Mouse (Mus musculus) urinary bladder, postnatal 10 days (tissue): ENCODE measurements around the gene Grap.
"Not testable (repeated sequence)": the region's sequence is repeated elsewhere in the genome, so short reads cannot be mapped to it uniquely, and the experiment has no call there.

Source experiments
- DNase-seq: peaks from one replicate; pipeline ENCODE4 v3.0.0; 2022; ENCODE audit warnings: low spot score

Gene Grap

DNA sequence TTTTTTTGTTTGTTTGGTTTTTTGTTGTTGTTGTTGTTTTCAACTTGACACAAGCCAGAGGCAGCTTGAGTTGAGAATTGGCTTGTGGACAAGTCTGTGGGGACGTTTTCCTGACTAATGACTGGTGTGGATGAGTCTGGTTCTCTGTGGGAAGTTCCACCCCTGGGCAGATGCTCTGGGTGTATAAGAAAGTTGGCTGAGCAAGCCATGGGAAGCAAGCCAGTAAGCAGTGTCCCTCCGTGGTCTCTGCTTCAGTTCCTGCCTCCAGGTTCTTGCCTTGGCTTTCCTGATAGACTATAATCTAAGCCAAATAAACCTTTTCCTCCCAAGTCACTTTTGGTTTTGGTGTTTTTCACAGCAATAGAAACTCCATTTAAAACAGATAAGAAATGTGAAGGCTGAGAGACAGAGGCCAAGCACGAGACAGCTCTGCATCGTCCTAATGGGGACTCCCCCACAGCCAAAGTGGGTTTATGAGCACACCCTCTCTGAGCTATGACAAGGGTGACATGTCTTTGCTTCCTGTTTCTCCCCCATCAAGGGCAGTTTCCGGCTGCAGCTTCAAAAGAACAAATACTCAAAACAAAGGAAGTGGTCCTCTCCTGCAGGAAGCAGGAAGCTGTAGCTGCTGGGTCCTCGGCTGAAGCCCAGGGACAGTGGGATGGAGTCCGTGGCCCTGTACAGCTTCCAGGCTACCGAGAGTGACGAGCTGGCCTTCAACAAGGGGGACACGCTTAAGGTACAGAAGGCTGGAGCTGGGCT lies at the start of gene Grap:
TSS of gene Grap (plus strand) at position 580 of the 762 bp plus-strand sequence.
- DNase-seq = no peak

DNA sequence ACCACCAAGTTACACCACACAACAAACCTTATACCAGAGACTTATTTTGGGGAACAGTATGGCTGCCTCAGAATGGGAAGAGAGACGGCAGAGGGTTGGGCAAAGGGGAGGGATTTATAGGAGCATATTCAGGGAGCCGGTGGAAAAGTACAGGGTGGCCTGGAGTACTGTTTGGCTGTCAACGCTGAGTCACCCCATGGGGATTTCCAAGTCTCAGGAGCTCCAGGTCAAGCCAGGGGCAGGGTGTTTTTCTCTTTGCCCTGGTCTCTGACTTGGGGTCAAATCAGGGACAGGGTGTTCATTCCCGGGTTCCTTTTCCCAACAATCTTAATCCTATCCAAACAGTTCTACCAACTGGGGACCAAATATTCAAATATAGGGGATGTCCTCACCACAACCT lies 45.0 kb upstream of the Grap start:
- DNase-seq = no peak

DNA sequence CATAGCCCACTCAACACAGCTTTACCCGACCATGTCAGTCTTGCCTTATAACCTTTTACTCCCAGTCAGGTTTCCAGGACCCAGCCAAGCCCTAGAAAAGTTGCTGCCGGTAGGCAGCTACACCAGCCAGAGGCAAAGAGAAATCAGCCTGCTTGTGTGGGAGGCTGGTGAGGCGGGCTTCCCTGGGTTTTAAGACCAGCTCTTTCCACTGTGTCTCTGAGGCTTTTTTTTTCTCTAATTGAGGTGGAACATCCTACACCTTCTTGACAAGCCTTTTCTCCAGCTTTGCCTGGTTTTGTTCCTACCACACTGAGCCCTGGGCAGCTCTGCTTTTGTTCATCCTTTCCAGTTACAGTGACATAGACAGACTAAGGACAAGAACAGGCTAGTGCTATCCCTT lies 41.9 kb upstream of the Grap start:
- no peak for DNase-seq

DNA sequence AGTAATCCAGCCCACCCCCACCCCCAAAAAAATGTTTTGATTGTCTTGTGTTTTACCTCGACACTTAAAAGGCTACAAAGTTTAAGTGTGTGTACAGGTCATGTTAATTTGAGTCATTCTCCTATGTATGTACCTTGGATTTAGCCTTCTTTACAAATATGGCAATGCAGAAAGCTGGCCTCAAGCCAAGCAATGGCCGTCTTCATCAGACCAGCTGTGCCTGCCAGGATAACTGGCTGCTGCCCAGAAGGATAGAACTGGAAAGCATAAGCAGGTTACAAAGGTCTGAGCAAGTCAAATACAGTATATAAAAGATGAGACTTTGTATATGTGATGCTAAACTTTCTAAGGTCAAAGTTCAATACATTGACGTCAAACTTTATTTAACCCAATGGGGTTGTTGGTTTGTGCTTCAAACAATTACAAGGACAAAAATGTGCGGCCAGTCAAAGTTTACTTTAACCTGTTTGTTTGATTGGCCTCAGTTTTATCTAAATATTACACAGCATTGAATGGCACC lies 40.9 kb upstream of the Grap start:
- DNase-seq = no peak

DNA sequence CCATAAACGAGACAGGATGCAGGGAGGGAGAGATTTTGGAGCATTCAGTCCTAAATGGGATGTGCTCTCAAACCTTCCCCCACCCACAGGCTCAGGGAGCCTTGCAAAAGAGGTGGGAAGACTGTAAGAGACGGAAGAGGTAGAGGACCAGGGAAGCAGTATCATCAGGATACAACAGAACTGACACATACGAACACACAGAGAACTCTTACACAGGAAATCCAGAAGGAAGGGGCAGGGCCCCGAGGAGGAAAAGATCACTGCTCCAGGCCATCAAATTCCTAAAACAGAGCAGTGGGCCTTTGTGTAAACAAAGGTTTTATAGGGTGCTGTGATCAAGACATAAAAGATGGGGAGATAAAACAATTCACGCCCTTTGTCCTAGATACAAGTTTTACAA lies 38.7 kb upstream of the Grap start:
- DNase-seq = no peak

DNA sequence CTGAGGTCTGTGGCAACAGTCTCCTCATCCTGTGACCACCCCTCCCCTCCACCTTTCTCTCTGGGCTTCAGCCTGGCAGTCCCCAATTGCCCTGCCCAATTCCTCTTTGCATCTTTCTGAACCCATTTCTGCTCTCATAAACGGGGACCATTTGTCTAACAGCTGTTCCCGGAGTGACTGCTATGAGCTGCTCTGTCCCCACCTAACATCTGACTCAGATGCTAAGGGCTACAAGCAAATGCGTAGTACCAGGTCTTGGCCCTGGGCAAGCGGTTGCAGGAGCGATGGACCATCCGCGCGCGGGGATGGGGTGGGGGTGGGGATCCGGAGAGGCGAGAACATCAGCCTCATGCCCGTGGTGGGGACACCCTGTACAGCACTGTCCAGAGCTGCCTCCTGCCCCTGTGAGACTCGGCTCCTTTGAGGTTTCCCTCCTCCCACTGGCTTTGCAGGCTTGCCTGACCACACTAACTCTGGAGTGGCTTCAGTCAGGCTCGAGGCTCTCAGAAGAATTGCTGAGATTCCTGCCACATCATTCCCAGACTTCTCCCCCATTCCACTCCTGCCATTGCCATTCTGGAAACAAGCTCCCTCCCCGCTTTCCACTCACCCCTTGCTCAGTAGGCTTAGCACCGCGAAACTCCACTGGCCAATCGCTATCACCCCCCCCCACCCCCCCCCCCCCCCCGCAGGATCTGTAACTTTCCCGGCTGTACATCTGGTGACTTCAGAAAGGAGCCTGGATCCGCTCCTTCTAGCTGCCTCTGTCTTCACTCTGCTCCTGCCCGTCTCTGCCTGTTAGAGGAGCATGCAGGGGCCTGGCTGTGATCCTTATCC lies 37.2 kb upstream of the Grap start:
- DNase-seq = no peak

DNA sequence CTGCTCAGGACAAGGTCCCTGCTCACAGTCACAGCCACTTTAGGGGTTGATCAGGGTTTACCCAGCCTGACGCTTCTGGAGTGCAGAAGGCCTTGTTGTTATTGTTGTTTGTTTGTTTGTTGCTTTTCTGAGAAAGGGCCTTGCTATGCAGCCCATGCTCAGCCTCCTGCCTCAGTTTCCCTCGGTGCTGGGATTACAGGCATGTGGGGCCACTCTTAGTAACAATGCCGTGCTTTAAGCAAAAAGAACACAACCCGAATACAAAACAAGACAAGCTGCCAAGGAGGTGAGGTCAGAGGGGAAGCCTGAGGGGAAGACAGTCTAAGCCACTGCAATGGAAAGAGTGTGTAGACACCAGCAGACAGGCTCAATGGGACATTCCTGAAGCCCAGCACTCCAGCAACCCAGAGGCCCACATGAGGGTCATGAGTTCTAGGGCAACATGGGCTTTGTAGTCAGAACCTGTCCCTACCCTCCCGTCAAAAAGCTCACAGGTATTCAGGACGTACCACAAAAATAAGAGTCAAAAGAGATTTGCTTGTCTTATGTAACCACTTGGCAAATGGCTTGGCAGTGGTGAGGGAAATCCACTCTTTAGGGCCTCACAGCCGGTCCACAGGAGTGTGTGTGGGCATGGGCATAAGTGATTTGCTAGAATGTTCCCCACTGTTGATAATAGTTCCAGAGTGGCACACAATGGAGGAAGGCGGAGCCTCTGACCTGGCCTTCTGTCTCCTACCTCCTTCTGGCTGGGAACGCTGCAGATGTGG lies 36.4 kb upstream of the Grap start:
- no peak for DNase-seq

DNA sequence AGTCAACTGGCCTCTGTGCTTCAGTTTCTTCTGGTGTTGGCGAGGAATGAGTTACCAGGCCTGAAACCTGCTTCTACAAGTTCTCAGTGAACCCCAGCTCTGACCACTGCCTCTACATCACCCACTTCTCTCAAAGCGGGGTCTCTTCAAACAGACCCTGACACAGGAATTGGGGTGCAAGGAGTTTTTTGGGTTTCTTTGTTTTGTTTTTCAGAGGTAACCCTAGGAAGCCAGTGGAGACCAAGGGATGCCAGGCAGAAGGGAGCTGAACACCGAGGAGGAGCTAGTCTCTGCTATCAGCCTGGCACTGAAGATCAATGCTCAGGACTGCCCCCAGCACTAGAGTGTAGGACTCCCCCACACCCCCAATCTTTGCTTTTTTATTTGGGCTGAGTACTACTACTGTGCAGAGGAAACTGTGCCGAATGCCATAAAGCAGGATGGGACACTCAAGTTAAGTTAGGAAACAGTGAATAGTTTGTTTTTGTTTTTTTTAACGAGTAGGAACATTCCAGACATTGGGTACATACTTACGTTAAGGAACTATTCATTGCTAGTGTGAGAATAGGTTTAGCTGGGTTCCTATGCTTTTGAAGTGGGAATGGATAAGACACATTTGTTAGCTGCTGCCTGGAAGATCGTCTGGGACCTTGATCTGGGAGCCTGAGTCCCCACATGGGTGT lies 35.6 kb upstream of the Grap start:
- no peak for DNase-seq

DNA sequence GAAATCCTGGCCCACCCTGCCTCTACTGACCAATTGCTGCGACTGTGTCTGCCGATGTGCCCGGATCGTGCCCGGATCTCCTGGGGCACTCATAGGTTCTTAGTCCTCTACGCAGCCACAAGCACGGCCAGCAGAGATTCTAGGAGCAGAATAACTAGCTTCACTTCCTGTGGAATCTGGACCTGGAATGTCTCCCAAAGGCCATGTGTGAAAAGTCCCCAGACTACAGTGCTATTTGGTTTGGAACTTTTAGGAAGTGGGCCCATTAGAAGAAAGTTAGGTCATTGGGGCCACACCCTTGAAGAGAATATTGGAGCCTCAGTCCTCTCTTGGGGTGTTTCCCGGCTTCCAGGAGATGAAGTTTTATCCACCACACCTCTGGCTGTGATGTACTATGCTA lies 34.9 kb upstream of the Grap start:
- DNase-seq = no peak

DNA sequence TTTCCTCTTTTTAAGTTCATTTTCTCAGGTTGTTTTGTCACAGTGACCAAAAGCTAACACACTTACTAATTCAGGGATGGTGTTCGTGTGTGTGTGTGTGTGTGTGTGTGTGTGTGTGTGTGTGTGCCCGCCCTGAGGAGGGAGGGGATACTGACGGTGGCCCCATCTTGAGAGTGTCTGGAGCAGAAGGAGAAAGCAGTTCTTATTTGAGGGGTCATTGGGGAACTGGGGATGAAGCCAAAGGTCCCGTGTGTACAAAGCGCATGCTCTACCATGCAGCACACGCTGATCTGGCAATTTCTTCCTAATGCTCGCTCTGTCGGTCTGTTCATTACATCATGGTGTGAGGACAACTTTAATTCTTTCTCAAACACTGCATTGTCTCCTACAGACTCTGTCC lies 34.5 kb upstream of the Grap start:
- no peak for DNase-seq

DNA sequence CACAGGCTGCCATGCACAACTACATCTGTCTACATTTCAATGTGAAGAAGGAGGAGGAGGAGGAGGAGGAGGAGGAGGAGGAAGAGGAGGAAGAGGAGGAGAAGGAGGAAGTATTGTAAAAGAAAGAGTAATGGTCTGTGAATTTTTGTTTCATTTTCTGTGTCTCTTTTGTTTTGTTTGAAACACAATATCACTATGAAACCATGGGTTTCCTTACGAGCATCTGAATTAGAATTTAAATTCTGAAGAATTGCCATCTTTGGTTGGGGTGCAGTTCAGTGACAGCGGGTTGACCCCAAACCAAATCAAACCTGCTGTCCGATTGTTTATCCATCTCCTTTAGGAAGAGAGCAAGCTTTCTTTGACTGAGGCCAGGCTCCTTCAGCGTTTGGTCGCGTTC lies 33.7 kb upstream of the Grap start:
- no peak for DNase-seq

DNA sequence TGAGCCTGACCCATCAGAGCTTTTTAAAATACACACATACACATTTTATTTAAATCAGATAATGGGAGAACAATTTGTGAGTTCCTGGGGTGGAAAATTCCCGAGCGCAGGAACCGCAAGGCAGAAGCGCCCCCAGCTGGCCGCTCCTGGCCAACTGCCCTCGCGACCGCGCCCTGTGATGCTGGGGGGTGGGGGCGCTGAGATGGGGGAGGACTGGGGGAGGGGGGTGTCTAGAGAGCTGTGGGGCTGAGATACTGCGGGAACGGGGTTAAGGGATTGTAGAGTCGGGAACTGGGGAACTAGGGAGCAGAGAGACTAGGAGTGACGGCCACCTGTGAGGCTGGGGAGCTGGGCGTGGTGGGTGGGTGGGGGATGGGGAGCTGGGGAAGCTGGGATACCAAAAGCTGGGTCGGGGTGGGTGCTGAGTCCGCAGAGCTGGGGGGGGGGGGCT lies 33.2 kb upstream of the Grap start:
- DNase-seq = no peak

DNA sequence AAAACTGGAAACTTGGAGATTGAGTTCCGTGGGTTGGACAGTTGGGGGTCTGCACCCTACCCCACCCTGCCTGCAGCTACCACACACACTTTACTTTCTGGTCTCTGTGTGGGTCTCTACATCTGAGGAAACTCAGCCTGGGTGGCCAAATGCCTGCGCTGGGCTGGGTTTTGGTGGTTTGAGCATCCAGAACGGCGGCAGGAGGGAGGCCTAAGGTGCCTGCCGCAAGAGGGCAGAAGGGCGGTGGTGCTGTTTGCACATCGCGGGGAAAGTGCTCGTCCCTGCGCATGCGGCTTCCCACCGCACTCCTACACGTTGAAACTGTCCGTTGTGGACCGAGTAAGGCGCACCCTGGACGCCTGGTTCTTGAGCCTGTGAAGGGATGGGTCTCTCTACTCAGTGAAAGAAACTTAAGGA lies 32.8 kb upstream of the Grap start:
- DNase-seq = peak; percentile 57

DNA sequence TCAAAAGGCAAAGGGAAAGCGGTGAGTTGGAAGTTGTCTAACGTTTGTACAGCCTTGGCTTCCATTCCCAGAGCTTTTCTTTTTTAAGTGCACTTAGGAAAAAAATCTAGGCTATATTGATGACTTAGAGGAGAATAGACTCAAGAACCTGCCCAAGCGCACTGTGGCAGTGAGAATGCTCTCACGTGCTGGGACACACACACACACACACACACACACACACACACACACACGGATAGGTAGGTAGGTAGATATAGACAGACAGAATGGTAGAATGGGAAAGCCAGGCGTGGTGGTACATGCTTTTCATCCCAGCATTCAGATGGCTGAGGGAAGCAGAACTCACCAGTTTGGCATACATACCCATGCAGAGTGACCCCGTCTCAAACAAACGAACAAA lies 32.3 kb upstream of the Grap start:
- DNase-seq = no peak

DNA sequence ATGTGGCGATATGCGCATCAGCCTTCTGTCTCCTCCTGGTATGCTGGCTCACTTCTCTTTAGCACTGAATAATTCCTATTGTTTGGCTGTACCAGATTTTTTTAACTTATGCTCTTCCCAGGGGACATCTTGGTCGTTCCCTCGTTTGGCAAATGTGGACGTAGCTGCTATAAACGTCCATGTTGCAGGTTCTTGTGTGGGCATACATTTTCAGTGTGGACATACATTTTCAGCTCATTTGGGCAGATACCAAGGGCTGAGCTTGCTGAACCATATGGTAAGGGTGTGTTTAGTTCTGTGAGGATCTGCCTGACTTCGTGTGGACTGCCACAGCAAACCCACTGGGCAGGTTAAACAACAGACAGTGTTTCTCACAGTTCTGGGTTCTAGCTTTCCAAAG lies 27.9 kb upstream of the Grap start:
- DNase-seq = no peak

DNA sequence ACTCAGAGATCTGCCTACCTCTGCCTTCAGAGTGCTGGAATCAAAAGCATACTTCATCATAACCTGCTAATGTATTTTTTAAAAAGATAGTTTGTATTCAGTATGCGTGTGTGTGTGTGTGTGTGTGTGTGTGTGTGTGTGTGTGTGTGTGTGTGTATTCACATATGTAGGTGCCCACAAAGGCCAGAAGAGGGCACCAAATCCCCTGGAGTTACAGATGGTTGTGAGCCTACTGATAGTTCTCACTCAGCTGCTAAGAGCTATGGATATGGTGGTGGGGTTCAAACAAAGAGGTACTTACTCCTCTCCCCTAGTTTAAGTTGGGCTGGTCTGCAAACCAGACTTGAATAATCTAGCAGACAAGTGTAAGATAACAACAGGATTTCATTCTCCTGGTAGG lies 26.6 kb upstream of the Grap start:
- DNase-seq = no peak

DNA sequence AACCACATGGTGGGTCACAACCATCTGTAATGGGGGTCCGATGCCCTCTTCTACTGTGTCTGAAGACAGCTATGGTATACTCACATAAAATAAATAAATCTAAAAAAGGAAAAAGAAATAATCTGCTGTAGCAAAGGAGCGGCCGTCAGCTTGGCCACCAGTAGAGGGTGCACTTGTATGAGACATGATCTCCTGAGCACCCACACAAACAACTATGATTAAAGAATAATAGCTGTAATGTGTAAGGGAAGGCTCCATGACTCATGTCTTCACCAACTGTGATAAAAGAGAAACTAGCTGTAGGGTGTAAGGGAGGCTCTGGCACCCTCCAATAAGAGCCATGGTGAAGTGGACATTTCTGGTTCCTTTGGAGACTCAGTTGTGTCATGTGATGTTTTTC lies 23.4 kb upstream of the Grap start:
- DNase-seq = no peak

DNA sequence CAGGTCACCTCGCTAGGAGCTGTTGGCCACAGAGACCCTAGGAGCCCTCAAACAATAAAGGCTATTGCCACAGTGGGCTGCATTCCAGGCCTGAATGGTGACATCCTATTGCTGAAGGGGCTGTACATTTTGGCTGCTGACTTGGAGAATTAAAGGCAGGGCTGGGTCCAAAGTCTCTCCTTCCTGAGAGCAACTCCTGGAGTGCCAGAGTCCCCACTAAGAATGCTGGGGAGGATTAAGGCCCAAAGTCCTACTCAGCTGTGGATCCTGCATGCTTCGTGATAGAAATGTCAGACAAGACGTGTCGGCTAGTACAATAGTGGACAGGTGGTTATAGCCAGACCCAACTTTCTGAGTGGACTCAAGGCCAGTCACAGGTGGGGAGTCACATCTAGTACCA lies 16.8 kb upstream of the Grap start:
- not testable (repeated sequence) for DNase-seq

DNA sequence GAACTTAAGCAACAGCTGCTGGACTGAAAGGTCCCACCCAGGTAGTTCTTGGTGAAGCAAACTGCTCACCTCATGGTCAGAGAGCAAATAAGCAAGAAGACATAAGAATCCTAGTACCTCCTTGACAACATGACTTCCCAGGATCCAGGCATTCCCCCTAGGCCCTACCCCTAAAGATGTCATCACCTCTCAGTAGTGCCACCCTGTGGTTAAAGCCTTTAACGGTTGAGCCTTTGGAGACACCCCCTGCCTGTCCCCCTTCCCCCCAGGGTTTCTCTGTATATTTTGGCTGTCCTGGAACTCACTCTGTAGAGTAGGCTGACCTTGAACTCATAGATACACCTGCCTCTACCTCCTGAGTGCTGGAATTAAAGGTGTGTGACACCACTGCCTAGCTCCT lies 15.7 kb upstream of the Grap start:
- DNase-seq = no peak

DNA sequence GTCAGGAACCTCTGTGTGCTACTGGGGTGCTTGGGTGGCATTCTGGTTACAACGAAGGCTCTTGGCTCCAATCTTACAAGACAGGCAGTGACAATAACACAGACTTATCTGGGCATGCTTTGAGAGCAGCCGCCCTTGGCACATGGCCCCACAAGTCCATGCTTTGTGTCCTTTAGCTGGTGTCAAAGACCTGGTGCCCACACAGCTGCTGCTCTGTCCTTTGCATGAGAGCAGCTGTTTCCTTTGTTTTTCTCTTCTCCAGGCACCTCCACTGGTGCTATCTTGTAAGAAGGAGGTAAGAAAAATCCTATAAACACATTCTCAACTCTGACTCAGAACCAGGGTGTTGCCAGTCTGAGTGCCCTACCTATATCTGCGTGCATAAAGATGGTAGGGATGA lies 15.2 kb upstream of the Grap start:
- DNase-seq = no peak

DNA sequence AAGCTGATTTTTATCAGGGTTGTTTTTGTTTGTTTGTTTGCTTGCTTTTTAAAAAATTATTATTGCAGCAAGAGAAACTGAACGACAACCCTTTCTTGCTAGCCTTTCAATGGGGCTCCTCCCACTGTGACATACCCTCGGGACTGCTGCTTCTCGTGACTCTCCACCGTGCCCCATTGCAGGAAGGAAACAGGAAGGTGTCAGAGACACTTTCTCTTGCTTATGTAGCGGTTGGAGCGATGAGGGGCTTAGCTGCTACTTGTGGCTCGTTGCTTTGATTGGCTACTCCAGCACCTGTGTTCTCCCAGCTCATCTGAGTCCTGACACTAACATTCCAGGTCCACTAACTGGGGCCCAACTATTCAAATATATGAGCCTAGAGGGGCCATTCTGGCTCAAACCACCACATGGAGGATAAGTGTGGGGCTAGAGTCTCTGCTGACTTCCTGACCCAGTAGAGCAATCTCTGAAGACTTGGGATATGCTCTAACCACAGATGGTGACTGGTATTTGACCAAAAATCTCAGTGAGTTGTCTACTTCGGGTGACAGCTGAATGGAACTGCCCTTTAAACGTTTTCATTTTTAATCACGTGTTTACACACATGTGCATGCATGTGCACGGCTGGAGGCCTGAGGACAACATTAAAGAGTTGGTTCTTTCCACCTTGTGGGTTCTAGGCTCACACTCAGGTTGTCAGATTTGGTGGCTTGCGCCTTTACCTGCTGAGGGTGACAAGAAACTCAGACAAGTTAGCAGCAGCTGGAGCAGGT lies 14.1 kb upstream of the Grap start:
- no peak for DNase-seq
